Mouse (Mus musculus): ENCODE data around the gene Inka1.
"Not testable (repeated sequence)": the region's sequence is repeated elsewhere in the genome, so short reads cannot be mapped to it uniquely, and the experiment has no call there.

The Inka1 gene

DNA sequence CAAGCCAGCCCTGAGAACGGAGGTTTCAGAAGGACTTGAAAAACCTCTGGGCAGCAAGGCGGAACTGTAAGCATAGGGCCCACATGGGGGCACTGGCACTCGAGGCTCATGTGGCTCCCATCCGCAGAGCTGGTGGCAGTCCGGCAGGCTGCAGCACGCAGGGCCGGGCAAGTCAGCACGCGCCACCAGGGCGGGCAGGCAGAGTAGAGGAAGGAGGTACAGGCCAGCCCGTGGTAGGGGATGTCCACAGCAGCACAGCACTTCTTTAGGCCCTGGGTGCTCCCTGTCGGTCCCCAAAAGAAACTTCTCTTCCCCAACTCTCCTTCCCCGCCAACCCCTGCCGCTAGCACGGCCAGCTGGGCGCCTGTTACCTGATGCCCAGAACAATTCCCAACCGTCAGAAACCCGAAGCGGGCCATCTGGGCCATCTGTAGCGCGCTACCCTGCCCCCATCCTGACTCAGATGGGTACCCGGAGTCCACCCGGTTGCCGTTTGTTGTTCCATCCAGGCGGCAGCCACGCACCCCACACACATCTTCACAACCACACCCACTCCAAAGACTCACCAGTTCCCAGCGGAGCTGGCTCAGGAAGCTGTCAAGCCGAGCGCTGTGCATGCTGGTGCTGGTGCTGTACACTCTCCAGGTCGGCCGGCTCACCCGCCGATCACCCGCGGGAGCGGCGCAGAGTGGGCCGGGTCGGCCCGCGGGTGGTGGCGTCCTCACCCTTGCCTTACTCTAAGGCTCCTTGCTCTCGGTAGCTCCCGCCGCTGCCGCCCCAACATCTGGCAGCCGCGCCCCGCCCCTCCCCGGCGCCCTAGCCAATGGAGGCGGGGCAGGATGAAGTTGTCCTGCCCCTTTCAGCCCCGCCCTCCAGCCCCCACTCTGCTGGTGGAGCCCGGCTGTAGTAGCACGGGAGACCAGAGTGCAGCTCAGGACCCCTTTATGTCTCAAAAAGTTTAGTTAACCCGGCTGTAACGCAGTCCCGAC lies at the start of gene Inka1:
TSS of gene Inka1 (minus strand) at position 749 of the 989 bp plus-strand sequence.
- in situ Hi-C loops (cut with MboI, MseI): no loop called here

DNA sequence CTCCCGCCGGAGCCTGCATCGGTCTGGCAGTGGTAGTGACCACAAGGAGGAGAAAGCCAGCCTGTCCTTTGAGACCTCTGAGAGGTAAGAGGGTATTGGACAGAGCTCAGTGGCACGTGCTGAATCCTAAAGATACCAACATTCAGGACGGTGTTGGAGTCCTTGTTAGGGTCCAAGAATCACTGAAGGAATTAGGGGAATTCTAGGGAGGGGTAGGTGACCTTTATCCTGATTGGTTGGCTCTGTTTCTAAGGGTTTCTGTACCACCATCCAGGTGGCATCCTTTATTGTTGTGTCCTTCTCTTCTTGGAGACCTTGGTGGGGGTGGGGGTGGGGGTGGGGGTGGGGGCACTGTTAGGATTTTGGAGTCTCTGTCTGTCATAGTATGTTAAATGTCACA lies 46.4 kb upstream of the Inka1 start:
- in situ Hi-C loops (cut with MboI, MseI): no loop called here

DNA sequence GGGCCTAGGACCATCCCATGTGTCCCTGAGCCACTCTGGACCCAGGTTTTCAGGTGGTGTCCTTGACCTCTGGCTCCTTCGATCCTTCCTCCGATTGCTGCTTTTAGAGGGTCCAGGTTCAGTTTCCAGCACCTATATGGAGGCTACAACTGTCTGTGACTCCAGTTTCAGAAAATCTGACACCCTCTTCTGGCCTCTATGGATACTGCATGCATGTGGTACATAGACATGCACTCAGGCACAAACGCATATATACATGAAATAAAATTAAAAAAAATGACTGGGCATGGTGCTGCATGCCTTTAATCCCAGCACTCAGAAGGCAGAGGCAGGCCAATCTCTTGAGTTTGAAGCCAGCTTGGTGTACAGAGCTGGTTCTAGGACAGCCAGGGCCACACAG lies 42.2 kb upstream of the Inka1 start:
- in situ Hi-C loops (cut with MboI, MseI): no loop called here

DNA sequence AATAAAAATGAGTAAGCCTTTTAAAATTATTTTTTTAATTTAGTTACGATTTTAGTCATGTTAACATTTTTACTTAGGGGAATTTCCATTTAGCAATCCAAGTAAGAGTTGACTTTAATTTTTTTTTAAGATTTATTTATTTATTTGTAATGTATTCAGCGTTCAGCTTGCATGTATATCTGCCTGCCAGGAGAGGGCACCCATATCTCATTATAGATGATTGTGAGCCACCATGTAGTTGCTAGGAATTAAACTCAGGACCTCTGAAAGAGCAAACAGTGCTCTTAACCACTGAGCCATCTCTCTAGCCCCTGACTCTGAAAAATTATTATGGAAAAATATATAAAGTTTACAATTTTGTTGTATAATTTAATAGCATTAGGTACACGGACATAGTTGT lies 40.9 kb upstream of the Inka1 start:
- in situ Hi-C loops (cut with MboI, MseI): no loop called here

DNA sequence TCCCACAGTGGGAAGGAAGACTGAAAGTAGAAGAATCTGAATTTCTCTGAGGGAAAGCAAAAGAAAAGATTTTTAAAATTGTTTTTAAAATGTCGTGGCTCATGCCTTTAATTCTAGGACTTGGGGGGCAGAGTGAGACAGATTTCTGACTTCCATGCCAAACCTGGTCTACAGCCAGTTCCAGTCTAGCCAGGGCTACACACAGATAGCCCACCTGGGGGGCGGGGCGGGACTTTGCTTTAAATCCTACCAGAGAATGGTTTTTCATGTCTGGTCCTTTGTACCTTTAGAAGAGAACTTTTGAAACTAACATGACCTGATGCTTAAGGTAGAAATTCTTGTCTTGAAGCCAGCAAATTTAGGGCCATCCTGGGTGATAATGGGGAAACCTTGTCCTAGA lies 37.5 kb upstream of the Inka1 start:
- in situ Hi-C loops (cut with MboI, MseI): no loop called here

DNA sequence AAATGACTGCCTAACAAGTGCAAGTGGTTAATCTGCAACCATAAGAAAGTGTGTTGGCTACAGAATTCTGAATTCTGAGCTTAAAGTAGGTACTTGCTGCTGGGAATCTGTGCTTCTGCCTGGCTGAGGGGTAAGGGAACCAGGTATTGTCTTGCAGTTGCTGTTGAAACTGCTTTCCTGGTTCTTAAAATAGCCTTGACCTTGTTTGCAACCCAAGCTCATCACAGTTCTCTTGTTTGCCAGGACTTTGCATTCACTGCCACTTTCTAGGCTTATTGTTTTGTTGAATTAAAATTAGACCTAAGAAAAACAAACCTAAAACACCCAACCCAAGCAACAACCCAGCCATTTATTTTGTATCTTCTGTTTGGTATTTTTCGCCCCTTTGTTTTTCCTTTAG lies 35.1 kb upstream of the Inka1 start:
- in situ Hi-C loops (cut with MboI, MseI): no loop called here

DNA sequence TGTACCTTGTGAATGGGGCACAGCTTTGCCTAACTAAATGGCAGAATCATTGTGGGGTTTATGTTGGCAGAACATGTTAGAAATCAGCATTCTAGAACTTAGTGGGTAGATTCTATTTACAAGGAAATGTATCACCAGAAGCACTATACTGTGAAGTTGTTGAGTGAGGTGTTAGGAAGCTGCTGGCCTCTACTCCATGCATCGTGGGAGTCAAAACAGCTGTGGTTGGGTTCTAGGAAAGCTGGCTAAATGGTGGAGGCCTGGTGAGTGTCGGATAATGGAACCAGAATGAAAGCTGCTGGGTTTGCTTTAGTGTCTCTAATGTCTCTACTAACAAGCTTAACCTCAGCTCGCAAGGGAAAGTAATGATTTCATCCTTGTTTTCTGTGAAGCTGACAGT lies 31.4 kb upstream of the Inka1 start:
- in situ Hi-C loops (cut with MboI, MseI): no loop called here

DNA sequence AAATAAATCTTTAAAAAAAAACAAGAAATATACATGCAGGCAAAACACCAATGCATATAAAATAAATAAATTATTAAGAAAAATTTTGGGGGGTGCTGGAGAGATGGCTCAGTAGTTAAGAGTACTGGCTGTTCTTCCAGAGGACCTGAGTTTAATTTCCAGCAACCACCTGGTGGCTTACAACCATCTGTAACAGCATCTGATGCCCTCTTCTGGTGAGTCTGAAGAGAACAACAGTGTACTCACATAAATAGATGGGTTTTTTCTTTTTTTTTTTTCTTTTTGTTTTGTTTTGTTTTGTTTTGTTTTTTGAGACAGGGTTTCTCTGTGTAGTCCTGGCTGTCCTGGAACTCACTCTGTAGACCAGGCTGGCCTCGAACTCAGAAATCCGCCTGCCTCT lies 27.9 kb upstream of the Inka1 start:
- in situ Hi-C loops (cut with MboI, MseI): not testable (repeated sequence)

DNA sequence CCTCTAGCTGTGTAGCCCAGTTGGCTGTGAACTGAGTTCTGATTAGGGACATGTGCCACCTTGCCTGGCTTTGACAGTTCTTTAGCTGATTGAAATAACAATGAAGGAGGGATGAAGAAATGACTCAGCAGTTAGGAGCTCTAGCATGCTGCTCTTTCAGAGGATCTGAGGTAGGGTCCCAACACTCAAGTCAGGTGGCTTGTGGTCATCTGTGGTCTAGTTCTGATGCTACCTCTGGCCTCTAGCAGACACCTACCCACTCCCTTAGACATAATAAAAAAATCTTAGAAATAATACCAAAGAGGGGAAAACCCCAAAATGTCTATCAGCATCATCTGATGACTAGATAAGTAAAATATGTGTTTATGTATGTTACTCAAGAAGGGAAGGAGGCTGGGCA lies 24.7 kb upstream of the Inka1 start:
- in situ Hi-C loops (cut with MboI, MseI): no loop called here

DNA sequence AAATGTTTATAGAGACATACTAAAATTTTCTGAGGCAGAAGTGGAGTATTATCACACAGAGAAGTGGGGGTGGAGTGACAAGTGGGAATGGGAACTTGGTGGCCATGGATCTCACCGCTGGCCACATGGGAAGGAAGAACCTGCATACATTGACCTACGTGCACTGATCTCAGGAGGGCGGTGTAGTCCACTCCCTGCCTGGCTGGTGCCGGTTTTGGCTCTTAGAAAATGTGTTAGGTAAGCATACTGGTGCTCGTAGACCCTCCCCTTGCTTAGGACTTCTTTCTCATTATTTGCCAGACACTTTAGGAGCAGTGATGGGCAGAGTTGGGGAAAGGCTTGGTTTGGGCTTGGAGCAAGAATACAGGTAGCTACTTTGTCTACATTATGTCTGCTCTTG lies 22.4 kb upstream of the Inka1 start:
- in situ Hi-C loops (cut with MboI, MseI): no loop called here

DNA sequence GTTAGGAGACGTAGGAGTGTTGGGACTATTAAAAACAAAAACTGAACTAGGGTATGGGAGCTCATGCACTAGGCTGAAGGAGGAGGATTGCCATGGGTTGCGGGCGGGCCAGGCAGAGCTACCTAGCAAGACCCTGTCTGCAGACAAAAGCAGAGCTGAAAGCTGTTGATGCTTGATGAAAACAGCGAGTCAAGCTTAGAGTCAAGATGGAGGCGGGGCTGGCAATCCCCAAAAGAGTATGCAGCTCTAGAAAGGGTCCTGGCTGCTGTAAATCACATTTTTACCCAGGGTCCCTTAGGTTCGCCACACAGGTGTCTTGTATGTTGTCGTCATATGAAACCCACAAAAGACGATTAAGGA lies 17.8 kb upstream of the Inka1 start:
- in situ Hi-C loops (cut with MboI, MseI): no loop called here

DNA sequence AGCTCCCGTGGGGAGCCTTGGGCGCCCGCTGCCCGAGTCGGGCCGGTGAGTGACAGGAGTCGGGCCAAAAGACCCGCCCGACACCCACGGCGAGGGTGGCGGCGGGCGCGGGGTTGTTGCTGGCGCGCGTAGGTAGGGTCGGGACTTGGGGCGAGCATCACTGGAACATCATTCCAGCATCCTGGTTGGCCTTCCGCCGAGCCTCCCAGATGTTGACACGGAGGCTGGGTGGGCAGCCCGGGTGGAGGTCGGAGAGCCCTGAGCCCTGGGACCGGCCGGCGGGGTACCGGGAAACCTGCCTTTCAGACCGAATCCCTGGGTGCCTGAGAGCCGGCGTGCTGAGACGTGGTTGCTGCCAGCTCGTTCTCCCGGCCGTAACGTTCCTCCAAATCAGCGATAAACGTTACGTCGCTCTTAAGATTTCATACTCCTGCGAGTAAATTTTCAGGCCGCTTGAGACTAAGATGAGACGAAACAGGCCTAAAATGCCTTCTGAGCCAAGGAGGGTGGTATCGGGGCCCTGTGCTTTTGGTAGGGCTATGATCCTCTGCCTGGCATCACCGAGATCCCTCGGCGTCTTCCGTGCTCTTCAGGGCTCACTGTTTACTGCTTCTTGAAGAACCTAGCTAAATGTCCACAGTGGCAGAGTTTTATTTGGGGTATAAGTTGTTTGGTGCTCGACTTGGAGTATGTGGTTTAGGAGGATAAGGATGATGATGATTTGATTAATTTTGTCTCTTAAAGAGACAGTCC lies 17.3 kb upstream of the Inka1 start:
- in situ Hi-C loops (cut with MboI, MseI): no loop called here

DNA sequence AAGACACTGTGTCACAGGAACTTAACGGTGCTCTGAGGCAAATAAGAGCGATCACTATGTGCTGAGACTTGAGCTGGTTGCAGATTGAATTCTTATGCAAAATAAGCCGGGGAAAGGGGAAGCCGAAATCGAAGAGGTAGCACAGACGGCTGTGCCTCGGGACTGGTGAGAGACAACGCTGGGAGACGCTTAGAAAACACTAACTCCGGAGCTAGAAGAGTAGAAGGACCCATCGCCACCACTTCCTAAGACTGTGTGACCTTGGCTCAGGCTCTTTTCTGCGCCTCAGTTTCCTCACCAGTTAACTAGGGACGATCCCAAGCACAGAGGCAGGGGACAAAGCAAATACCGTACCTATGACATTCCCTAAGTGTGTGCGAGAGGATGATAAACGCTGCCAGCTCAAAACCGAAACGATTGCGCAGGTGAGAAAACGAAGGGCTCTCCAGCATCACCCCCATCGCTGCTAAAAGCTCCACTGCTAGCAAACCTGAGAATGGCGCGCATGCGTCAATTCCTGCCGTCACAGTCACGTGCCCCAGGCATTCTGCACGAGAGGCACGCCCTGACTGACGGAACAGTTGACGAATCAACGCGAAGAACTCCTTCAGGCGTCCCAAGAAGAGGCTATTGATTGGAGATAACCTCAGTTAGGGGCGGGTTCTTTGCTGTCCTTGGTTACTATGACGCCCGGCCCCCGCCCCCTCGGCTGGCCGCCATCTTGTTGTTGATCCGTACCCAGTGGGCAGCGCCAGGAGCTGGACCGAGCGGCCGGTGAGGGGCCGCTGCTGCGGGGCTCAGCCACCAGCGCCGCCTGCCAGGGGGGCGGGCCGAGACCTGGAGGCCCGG lies 16.5 kb upstream of the Inka1 start, which contains the start of gene Ip6k1:
TSS of gene Ip6k1 (plus strand) at position 580 of the 849 bp plus-strand sequence.
- in situ Hi-C loops (cut with MboI, MseI): no loop called here

DNA sequence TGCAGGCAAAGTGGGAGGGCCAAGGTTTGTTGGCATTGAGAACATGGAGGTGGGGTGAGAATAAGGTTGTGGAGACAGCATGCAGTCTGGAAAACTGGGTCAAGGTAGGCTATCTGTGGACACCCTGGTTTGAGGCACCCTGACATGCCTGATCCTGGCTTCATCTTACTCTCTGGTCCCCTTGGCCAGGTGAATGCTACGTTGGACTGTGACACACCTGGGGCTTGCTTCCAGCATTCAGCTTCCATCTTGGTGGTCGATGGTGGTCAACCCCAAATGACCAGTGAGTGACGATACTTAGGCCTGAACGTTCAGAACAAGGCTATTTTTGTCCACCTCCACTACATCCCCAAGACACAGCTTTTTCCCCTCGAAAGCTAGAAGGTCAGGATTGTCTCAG lies 10.4 kb upstream of the Inka1 start, which contains the start of gene Gm20662:
TSS of gene Gm20662 (plus strand) at position 301 of the 400 bp plus-strand sequence.
- in situ Hi-C loops (cut with MboI, MseI): no loop called here

DNA sequence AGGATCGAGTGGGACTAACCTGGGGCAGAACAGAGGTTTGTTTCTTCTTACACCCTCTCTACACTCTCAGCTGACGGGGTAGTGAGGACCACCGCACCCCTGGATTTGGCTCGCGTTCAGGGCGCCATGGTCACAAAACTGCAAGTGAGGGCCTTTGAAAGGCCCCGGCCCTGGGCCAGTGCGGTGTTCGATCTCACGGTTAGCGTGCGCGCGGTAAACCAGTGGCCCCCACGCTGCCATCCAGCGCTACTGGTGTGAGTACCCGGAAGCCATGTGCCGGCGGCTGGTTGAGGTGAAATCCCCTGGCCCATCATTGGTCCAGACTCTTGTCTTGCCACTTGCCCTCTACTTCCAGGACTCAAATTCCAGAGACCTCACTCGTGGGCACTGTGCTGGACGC lies 9.8 kb upstream of the Inka1 start:
- in situ Hi-C loops (cut with MboI, MseI): no loop called here

DNA sequence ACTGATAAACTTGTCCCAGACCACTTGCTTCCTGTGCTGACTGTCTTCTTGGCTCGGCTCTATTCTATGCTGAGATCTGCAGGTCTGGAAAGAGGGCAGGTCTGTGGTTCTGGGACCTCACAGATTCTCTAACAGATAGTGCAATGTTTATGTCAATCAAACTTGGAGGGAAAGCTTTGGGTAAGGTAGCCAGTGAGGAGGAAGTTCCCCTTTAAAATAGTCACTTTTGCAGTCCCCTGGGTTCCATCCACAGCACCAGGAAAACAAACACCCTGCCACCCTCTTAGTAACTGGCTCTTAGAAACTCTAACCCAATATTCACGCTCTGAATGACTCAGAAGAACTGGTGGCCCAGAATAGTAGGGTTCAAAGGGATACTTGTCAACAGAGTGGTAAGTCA lies 8.8 kb upstream of the Inka1 start:
- in situ Hi-C loops (cut with MboI, MseI): no loop called here

DNA sequence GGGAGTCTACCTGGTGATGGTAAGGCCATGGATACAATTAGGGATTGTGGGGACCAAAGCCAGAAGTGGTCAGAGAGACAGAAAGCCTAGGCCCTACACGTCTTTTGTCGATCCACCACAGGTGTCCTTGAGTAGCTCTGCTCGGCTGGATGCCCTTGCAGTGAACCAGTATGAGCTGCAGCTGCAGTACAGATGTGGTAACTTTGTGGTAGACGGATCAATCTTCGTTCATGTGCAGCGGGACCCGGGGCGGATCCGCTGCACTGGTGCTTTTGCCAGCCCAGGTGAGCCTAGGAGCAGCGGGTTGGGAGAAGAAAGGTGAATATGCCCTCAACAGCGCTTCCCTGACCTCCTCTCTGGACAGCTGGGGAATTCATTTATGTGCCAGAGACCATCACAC lies 7.3 kb upstream of the Inka1 start:
- in situ Hi-C loops (cut with MboI, MseI): no loop called here

DNA sequence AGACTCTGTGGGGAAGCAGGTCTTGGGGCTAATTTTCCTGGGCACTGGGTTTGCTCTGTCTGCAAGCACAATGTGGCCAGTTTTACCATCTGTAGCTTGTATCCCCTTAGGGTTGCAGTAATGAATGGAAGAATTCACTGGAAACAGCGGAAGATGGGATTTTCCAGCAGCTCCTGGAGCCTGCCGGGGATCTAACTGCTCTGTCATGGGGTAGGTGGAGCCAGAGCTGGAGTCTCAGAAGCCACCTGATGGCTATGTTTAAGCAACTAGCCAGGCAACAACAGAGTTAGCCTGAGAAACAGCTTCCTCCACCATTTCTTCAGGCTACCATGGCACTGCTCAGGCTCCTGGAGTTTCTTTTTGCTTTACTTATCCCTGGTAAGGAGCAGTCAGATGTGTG lies 6.5 kb upstream of the Inka1 start, which contains the start of gene Cdhr4:
TSS of gene Cdhr4 (plus strand) at position 301 of the 400 bp plus-strand sequence.
- in situ Hi-C loops (cut with MboI, MseI): no loop called here

DNA sequence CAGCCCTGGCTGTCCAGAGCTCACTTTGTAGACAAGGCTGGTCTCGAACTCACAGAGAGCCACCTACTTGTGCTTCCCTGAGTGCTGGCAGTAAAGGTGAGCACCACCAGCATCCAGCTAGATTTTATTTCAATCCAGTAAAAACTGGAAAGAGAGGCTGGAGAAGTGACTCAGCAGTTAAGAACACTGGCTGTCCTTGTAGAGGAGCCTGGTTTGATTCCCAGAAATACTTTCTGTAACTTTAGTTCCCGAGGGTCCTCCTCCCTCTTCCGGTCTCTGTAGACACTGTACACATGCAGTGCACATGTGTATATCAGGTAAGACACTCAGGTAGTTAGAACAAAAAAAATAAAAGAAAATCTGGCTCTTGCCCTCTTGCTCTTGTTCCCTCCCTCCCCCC lies 2.3 kb upstream of the Inka1 start:
- in situ Hi-C loops (cut with MboI, MseI): no loop called here

DNA sequence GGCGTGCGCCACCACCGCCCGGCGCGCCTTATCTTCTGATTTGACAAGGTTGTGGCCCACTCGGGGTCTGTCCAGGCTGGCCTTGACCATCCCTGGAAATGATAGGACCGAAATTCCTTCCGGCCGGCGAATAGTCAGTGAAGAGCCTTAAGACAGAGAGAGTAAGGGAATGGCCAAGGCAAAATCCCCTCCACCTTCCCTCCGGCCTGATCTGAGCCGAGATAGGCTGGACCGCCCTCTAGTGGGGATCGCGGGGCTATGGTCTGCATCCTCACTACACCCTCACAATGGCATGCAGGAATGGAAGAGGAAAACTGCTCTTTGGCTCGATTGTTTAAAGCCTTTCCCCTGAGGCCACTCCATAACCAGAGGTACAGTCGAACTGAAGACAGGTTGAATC lies 697 bp upstream of the Inka1 start:
- in situ Hi-C loops (cut with MboI, MseI): no loop called here

DNA sequence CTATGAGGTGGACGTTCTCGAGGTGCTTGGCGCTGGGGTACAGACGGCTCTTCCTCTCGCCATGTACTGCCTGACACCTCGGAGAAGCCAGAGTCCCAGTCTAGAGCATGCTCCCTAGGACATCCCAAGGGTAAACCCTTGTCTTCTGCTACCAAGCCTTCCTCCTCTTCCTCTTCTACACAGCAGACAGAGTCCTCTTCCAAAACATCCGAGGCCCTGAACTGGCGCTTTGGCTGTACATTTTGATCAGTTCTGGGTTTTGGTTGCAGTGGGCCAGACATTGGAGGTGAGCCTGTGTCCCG lies 974 bp downstream of the Inka1 start:
- in situ Hi-C loops (cut with MboI, MseI): no loop called here

Data from T-helper 2 cell (primary cell).